Mouse (Mus musculus) ovary, postnatal 36 days (tissue): ENCODE measurements around the gene Lbx2.
A peak's percentile ranks its signal among the peaks of the same experiment; 100 is the strongest.

ENCODE experiments used
- DNase-seq: peaks from one replicate; pipeline ENCODE4 v3.0.0; 2022; ENCODE audit warnings: low spot score, mixed read lengths

Lbx2 gene

DNA sequence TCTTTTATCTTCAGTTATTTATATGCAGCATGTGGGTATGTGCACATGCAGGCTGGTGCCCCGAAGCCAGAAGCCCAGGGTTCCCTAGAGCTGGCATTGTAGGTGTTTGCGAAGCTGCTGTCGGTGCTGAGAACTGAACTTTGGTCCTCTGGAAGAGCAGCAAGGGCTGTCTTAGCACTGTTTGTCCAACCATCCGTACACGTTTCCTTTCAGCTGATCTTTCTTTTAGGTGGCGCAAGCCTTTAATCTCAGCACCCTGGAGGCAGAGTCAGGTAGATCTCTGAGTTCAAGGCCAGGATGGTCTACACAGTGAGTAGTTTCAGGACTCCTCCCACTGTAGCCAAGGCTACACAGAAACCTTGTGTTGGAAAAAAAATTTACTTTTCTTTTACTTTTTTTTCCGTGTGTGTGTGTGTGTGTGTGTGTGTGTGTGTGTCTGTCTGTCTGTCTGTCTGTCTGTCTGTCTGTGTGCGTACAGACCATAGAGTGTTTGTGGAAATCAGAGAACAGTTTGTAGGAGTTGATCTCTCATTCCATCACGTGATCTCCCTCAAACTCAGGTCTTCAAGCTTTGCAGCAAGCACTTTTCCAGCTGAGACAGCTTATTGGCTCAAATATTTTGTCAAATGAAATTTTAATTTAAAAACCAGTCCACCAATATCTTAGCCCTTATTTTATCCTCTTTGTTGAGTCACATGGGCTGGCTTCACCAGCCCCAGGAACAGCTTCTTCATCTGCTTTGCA lies 46.2 kb downstream of the Lbx2 start:
- no peak for DNase-seq

DNA sequence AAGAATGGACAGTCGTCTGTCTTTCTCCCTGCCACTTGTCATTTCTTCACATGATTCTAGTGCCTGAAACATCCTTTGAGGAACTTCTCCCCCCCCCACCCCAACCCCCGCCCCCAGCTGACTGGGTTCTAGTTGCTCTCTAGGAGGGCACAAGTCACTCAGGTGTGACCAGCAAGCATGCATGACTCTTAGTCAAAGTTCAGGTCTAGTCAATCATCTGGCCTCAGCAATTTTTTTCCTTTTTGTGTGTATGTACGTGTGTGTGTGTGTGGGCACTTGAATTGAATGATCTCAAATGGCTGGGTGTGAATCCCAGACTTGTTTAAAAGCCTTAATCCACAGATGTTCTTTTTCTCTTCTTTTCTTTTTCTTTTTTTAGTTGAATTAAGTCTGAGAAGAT lies 48.1 kb downstream of the Lbx2 start:
- DNase-seq: no peak

- no peak for DNase-seq
Measured at GRCm38 (mm10) chr6:83134951-83135513, 48.9 kb downstream of the Lbx2 start, which contains the start of gene Rtkn. Rtkn (plus strand) TSS chr6:83135463.

DNA sequence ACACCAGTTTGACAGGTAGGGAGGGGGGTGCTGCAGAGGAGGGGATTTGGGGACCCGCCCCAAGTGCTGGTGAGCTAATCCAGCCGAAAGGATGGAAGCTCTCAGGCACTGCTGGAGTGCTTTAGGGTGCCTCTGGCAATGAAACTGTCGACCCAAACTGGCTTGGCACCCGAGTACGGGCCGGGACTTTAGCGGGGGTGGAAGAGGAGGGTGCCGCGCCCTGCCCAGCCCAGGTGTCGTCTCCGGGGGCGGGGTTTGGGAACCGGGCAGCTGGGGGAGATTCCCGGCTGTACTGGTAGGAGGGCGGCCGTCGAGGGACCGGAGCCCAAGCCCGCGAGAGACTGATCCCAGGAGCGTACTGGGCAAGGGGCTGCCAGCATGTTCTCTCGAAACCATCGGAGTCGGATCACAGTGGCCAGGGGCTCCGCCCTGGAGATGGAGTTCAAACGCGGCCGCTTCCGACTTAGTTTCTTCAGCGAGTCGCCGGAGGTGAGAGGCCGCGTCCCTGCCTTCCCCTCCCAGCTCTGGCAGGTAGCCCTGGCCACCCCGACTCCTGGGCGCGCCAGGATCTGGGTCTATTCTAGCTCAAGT lies 49.5 kb downstream of the Lbx2 start:
- DNase-seq: peak; percentile 39

- no peak for DNase-seq
Measured at GRCm38 (mm10) chr6:83136291-83136880, 50.2 kb downstream of the Lbx2 start.

- DNase-seq: peak; percentile 74
Measured at GRCm38 (mm10) chr6:83136881-83137575, 50.9 kb downstream of the Lbx2 start.

DNA sequence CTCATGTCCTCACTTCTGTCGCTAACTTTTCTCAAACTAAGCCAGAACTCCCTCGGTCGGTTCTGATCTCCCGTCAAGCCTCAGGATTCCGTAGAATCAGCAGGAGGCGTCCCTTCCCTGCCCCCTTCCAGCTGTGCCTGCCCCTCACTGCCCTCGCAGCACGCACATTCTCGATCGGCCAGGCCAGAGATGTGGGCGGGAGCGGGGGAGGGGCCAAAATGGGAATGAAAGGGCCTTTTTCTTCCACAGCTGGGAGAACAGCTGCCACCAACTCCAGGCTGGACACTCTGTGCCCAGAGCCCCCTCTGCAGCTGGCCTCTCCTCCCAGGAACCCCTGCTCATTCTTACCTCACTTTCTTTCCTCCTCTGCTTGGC lies 51.4 kb downstream of the Lbx2 start:
- DNase-seq: peak; percentile 88
